Mouse (Mus musculus) naive thymus-derived CD4-positive, alpha-beta T cell, adult 2 months (primary cell): Measurements from ENCODE around the gene Rps9.
"Not testable (repeated sequence)": the region's sequence is repeated elsewhere in the genome, so short reads cannot be mapped to it uniquely, and the experiment has no call there.

Experiments
- DNase-seq: peaks from one replicate; pipeline ENCODE4 v3.0.0-alpha.2; 2011; ENCODE audit warnings: low read depth

Rps9 gene

DNA sequence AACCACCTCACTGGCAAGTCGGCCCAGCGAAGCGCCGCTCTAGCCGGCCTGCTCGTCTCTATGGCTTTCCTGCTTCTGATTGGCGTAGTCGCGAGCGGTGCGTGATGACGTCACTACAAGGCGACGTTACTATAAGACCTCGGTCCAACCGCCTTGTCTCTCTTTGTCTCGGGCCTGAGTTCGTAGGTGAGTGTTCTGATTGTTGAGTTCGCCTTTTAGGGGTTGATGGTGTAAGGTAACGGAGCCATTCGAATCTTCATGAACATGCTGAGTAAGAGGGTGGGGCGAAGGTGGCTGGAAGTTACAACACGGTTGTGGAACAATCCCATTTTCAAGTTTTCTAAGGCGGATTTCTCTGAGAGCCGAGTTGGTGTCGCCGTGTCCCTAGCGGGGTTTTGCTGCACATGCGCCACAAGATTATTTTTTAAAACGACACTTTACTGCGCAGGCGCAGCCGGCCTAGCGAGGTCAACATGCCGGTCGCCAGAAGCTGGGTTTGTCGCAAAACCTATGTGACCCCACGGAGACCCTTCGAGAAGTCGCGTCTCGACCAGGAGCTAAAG is at the start of gene Rps9:
TSS of gene Rps9 (plus strand) at position 115 of the 563 bp plus-strand sequence.
- DNase-seq, result peak; percentile 99

DNA sequence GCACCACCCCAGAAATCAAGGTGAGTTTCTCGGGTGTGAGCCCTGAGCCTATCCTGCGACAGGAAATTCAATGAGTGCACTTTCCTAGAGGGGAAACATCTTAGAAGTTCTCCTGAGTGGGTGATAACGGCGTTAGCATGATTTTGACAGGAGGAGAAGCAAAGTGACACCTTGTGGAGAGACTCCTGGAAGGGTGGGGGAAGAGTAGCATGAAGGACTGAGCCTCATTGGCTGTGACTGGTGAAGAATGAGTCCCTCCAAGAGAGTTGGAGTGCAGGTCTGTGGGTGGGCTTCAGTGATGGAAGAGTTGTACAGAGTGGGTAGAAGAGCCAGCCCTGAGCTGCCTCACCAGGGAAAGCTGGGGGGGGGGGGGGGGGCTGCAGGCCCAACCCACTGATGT is 46.8 kb upstream of the Rps9 start:
- no peak for DNase-seq

DNA sequence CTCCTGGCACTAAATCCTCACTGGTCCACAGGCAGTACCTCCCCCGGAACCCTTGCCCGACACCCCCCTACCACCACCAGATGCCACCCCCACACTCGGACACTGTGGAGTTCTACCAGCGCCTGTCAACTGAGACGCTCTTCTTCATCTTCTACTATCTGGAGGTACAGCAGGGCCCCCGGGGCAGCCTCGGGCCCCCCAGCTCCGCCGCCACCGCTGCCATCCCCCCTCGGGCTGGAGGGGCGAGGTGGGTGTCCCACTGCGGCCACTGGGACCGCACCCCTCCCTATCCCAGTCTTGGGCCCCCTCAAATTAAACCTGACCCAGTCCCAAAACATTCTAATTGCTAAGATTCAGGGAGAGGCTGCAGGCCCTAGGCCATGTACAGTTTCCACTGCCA is 45.2 kb upstream of the Rps9 start:
- no peak for DNase-seq

DNA sequence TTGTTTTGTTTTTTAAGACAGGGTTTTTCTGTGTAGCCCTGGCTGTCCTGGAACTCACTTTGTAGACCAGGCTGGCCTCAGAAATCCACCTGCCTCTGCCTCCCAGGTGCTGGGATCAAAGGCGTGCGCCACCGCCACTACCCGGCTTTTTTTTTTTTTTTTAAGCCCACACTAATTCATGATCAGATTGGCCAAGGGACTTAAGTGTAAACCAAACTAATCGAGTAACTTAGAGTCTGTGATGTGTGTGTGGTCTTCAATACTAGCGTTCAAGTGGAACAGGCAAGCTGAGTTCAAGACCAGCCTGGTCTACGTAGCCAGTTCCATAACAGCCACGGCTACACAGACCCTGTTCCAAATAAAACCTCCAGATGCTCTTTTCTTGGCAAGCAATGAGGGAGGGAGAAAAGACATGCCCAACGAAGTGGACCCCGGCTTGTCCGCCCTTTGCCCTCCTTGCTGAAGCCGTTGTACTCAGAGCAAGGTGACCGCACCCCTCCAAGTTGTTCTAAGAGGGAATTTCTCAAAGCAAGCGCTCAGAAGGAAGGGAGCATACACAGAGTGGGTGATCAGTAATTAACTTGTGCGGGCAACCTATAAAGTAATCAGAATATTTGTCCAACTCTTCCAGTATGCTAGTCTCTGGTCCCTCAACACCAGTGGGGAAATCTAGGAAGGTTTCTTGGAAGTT is 39.1 kb upstream of the Rps9 start:
- no peak for DNase-seq

DNA sequence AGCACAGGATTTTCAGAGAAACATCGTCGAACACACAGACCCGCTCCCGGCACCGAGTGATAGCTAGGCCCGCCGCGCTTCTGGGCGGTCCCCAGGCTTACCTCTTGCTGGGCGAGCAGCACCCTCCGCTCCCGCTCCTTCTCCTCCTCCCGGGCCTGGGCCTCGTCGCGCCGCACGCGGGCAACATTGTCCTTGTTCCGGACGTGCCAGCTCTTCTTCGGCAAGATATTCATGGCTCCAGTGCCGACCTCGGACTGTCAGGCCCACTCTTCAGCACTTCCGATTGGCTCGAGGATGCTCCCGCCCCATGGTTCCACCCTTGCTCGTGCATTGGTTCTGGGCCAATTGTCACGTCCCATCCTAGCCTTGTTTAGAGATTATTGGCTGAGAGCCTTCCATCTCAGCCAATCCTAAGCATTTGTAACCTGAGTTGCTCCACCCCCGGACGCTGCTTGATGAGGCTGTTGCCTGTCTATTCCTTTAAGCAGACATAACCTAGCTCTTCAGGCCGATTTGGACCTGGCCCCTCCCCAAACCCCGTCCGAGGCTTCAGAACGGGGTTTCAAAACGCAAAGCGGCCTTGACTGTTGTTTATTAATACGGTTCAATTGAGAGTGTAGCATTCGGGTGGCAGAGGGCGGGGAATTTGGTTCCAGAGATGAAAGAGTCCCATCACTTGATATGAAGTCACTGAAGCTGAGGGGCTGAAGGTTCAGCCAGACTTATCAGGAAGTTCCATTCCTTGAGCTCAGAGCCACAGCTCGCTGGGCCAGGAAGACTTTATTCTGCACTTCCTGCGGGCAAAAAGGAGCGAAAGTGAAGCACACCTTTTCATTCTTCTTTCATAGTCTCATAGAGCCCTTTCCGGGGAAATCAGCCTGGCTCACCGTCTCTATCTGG is 38.3 kb upstream of the Rps9 start, which contains the start of gene Leng1:
TSS of gene Leng1 (minus strand) at position 626 of the 900 bp plus-strand sequence.
- DNase-seq, result peak; percentile 97

- peak; percentile 21 for DNase-seq
Observed at GRCm38 (mm10) chr7:3666921-3667391, 36.8 kb upstream of the Rps9 start.

GRCm38 (mm10) chr7:3674507-3675227 is 29.1 kb upstream of the Rps9 start:
- DNase-seq, result peak; percentile 89

GRCm38 (mm10) chr7:3675228-3675548 is 28.6 kb upstream of the Rps9 start:
- no peak for DNase-seq

DNA sequence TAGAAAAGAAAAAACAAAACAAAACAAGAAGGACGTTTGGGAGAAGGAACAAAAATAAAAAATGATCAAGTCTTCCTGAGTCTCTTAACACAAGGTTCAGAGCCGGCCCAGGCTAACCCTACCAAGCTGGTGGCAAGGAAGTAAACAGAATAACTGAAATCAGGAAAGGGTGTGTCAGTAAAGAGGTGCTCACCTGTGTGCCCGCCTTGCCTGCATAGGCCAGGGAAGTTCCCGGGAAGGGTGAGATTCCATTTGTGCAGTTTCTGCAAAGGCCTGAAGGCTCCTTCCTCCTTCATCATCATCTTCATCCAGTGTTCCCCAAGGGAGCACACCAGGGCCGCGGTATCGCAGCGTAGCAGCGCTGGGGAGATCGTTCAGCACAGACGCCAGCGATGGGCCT is 27.4 kb upstream of the Rps9 start:
- DNase-seq, result no peak

GRCm38 (mm10) chr7:3677342-3677741 is 26.5 kb upstream of the Rps9 start, which contains the start of gene Tmc4:
TSS of gene Tmc4 (minus strand) at chr7:3677553.
- no peak for DNase-seq

- DNase-seq, result no peak
Observed at GRCm38 (mm10) chr7:3683908-3684550, 19.8 kb upstream of the Rps9 start.

- no peak for DNase-seq
Observed at GRCm38 (mm10) chr7:3684698-3685097, 19.1 kb upstream of the Rps9 start.

DNA sequence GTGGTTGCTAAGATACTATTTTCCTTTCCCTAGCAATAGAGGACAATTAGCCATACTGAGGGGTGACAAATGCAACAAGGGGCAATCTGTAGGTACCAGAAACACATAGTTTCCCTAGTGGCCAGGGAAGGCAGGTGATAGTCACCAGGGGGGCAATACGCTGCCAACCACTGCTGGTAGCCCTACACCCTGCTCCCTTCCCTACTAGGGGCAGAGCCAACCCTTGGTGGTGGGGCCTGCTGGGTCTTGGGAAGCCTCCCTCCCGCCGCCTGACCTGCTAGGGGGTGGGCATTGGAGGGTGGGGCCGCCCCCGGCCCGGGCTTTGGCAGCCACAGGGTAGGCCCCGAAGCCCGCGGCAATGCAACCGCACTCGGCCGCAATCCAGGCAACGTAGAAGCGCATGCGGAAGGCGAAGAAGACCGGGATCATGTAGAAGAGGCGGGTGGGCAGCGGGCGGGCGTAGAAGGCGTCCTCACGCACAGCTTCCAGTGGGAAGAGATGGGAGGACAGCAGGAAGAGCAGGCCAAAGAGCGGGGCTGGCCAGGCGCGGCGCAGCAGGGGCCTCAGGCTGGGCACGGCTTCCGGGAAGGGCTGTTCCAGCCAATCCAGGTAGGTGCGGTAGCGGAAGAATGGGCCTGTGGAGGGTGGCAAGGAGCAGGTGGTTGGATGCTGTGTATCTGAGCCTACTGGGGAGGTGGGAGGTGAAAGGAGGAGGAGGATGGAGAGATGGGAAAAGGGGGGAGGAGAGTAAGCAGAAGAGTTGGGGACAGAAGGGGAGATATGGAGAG is 18.2 kb upstream of the Rps9 start:
- DNase-seq, result no peak

DNA sequence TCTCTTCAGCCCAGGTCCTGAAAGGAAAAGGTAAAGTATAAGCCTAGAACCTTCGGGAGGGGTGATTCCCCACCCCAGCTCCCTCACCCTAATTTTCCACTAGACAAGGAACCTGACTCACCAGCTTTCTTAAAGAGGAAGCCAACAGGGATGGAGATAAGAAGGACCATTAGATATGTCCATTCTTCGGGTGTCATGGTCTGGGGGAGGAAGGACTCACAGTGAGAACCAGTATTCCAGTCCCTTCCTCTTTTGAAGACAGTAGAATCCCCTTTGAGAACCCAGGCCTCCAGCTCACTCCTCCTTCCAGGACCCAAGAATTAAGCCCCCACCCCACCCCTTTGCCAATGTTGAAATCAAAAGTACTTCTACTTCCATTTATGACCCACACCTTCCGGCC is 11.9 kb upstream of the Rps9 start:
- DNase-seq, result peak; percentile 28

DNA sequence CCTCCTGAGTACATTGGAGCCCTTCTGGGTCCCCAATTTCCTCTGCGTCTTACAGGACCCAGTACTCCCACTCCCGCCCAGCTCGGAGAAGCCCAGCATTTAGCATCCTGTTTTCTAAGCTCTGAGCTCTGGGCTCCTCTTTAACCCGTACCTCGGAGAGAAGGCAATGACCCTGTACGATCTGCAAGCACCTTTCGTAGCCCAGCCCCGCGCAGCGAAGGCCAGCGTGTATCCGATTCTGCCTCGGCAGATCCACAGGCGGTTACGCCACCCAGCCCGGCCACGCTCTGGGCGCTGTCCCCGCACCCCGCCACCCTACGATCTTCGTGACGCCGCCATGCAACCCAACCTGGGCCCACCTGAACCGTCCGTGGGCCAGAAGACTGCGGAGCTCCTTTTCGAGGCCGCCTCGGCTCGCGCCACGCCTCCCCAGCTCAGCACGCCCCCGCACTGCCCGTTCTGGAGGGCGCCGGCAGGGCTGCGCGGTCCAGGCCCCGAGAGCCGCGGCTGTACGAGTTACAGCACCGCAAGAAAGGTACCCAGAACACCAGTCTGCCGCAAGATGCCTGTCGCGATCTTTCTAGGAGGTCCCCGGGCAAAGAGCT is 11.3 kb upstream of the Rps9 start, which contains the start of gene Tsen34:
TSS of gene Tsen34 (plus strand) at position 482 of the 605 bp plus-strand sequence.
- no peak for DNase-seq

DNA sequence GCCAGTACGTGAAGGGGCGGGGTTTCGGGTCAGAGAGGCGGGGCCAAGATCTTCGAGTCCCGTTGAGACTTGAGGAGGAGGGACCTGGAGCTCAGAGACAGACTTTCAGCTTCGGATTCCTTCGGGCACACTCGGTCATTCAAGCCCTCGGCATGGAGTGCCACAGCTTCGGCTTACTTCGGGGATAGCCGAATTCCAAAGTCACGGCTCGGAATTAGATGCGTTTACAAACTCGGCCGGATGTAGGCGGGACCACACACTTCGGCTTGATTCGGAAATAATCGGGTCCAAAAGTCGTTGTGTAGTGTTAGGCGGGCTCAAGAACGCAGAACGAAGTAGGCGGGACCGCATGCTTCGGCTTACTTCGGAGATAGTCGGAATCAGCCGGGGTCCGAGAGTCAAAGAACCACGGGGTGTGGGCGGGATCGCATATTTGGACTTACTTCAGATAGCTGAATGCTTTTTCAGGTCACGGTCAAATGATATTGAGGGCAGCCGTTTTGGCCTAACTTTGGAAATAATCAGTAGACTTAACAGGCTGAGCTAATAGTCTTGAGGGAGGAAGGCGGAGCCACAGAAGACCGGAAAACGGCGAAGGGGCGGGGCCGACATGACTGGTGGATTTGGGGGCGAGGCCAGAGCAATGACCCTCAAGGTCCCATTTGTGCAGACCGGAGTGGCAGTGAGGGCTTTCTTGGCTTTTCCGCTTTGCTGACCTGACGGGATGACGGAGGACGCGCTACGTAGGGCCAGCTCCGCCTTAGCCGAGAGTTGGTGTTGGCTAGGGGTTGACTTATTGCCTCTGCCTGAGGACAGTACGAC is 10.6 kb upstream of the Rps9 start, which contains the start of gene Mboat7:
TSS of gene Mboat7 (minus strand) at position 537 of the 822 bp plus-strand sequence.
- DNase-seq, result peak; percentile 99

- DNase-seq, result no peak
Observed at GRCm38 (mm10) chr7:3693809-3694075, 10.1 kb upstream of the Rps9 start.

- DNase-seq, result peak; percentile 89
Observed at GRCm38 (mm10) chr7:3694076-3694948, 9.5 kb upstream of the Rps9 start.

GRCm38 (mm10) chr7:3694949-3695305 is 8.9 kb upstream of the Rps9 start:
- DNase-seq, result not testable (repeated sequence)
